Mouse (Mus musculus) cortical plate, adult 2 months (tissue): Measurements from ENCODE around the gene Spon2.

Source experiments
- CTCF ChIP-seq: fragments of 200-500 bp; IDR thresholded peaks from 2 replicates; pipeline ENCODE4 v1.5.1; 2011; ENCODE audit warnings: mild to moderate bottlenecking, control low read depth, low read length; ENCODE audit not compliant: insufficient read depth; ENCODE audit errors: extremely low read depth
- POLR2A ChIP-seq: fragments of 200-500 bp; IDR thresholded peaks from 2 replicates; pipeline ENCODE4 v1.6.1; 2011; ENCODE audit warnings: mild to moderate bottlenecking, low read length, control low read depth; ENCODE audit not compliant: insufficient read depth; ENCODE audit errors: extremely low read depth

DNA sequence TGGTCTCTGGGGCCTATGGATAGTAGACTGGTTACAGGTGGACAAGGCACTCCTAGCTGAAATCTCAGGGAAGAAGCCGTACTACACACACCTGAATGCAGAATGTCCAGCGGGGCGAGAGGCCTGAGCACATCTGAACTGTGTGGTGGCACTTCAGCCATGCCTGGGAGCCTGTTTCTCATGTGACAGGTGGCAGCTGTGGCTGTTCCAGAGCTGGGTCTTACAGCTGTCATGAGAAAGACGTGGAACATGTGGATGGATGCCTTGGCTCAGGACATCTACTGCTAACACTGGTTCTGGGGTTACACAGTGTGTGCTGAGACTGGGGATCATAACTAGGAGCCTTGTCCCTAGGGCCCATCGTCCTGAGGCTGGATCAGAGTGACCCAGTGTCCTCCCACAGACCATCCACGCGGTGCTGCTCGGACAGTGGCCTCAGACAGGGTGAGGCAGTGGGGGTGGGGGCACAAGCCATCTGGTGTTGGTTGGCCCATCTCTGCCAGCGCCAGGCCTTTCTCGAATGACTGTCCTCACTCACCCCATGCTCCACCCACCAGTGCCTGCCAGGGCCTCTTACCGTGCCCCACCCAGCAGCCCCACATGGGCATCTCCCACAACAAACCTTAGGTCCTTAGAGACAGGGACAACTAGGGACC is 19.5 kb upstream of the Spon2 start:
- TF ChIP-seq CTCF (no peak), POLR2A (no peak)
